Mouse (Mus musculus) G1E (cell line): Measurements from ENCODE around the gene Efnb2. TPM values are rescaled to one million over a fixed set of nuclear protein-coding genes. Genes with fewer than 3 reads are reported as not detected.

Source experiments
- ATAC-seq: 2 replicates; pipeline ENCODE4 v1.8.0; 2016; ENCODE audit warnings: mild to moderate bottlenecking; ENCODE audit not compliant: insufficient number of reproducible peaks, poor library complexity, low FRiP score, severe bottlenecking; ENCODE audit errors: extremely low read depth
- DNase-seq: peaks from one replicate; pipeline ENCODE4 v3.0.0; 2012; ENCODE audit warnings: low spot score
- H3K27me3 ChIP-seq: 2 replicates; pipeline ENCODE4 v1.6.1; 2012; ENCODE audit warnings: mild to moderate bottlenecking, low read length, inconsistent platforms; ENCODE audit not compliant: insufficient read depth
- H3K36me3 ChIP-seq: replicated peaks from 2 replicates; pipeline ENCODE3; 2012; ENCODE audit warnings: mild to moderate bottlenecking, inconsistent platforms
- H3K4me1 ChIP-seq: 2 replicates; pipeline ENCODE4 v1.6.1; 2012; ENCODE audit warnings: low read depth, low read length, inconsistent platforms, mixed read lengths; ENCODE audit not compliant: insufficient read depth
- H3K4me3 ChIP-seq: 2 replicates; pipeline ENCODE4 v1.5.1; 2012; ENCODE audit warnings: low read depth, mild to moderate bottlenecking, inconsistent platforms, low read length, moderate library complexity, mixed read lengths
- H3K9me3 ChIP-seq: replicated peaks from 2 replicates; pipeline ENCODE4 v1.6.1; 2012; ENCODE audit warnings: inconsistent platforms
- CTCF ChIP-seq: IDR thresholded peaks from 2 replicates; pipeline ENCODE4 v1.5.1; 2012; ENCODE audit warnings: low read depth, low read length, inconsistent platforms, mixed read lengths
- GATA1 ChIP-seq: IDR thresholded peaks from 2 replicates; pipeline ENCODE4 v1.6.1; 2012; ENCODE audit warnings: borderline replicate concordance, low read length, inconsistent platforms, mixed read lengths
- GATA2 ChIP-seq: IDR thresholded peaks from 2 replicates; pipeline ENCODE4 v1.6.1; 2012; ENCODE audit warnings: low read depth, low read length, inconsistent platforms, borderline replicate concordance
- POLR2AphosphoS5 ChIP-seq: IDR thresholded peaks from 2 replicates; pipeline ENCODE4 v1.6.1; 2012; ENCODE audit warnings: low read depth, low read length, inconsistent platforms; ENCODE audit not compliant: insufficient replicate concordance
- TAL1 ChIP-seq: conservative IDR thresholded peaks from 2 replicates; pipeline ENCODE4 v1.6.1; 2012; ENCODE audit warnings: low read depth, low read length, inconsistent platforms, mixed read lengths
- polyA plus RNA-seq: library from polyadenylated mRNA; stranded (reverse); fragments of >175 nt; gene quantifications from 2 replicates; pipeline ENCODE4 v1.2.3, GENCODE M21; 2012
- total RNA-seq, 2 experiments: library from RNA; stranded (forward) in 1 of 2; stranded (reverse) in 1 of 2; fragments of 200-1000 nt in 1 of 2; fragments of >200 nt in 1 of 2; fragmentation: Nextera tagmentation in 1 of 2; gene quantifications; 2 replicates each; pipeline ENCODE4 v1.2.3; 2014 to 2017

The Efnb2 gene
- total and polyA plus RNA-seq, 3 experiments = 0.02 to 0.44 (median 0.30) TPM

- Histone ChIP-seq H3K9me3 (no peaks in the 10 kb centered on the region), H3K36me3 (no peaks in the 10 kb centered on the region), H3K4me3 (no peak overlapping the region), H3K27me3 (peaks cover 33% of the 10 kb centered on the region), H3K4me1 (peaks cover 4% of the 10 kb centered on the region; the same call in 1 of the 2 replicates)
- DNase-seq (no peak), ATAC-seq (no peak)
- TF ChIP-seq TAL1 (no peak), GATA1 (no peak), GATA2 (no peak), POLR2AphosphoS5 (no peak), CTCF (no peak)
These were observed 11.5 kb downstream of the Efnb2 start for GRCm38 (mm10) chr8:8649536-8649935.

- Histone ChIP-seq H3K9me3 (no peaks in the 10 kb centered on the region), H3K27me3 (peaks cover 26% of the 10 kb centered on the region), H3K36me3 (no peaks in the 10 kb centered on the region), H3K4me3 (no peak overlapping the region), H3K4me1 (peaks cover 4% of the 10 kb centered on the region; the same call in 1 of the 2 replicates)
- DNase-seq (no peak), ATAC-seq (no peak)
- TF ChIP-seq POLR2AphosphoS5 (no peak), TAL1 (no peak), GATA2 (no peak), CTCF (no peak), GATA1 (no peak)
These were observed 12.4 kb downstream of the Efnb2 start for GRCm38 (mm10) chr8:8648686-8649085.

GRCm38 (mm10) chr8:8647824-8648223 lies 13.2 kb downstream of the Efnb2 start:
- no peak for TF ChIP-seq POLR2AphosphoS5
- no peak for TF ChIP-seq GATA2
- TF ChIP-seq TAL1 = no peak
- no peak for TF ChIP-seq CTCF
- no peak for TF ChIP-seq GATA1
- no peak overlapping the region for H3K4me3 ChIP-seq
- DNase-seq (no peak), ATAC-seq (no peak)
- peaks cover 4% of the 10 kb centered on the region; the same call in 1 of the 2 replicates for H3K4me1 ChIP-seq
- H3K9me3 ChIP-seq = no peaks in the 10 kb centered on the region
- peaks cover 25% of the 10 kb centered on the region for H3K27me3 ChIP-seq
- no peaks in the 10 kb centered on the region for H3K36me3 ChIP-seq

- Histone ChIP-seq H3K9me3 (no peaks in the 10 kb centered on the region), H3K27me3 (peaks cover 22% of the 10 kb centered on the region), H3K4me1 (peaks cover 4% of the 10 kb centered on the region; the same call in 1 of the 2 replicates), H3K36me3 (no peaks in the 10 kb centered on the region), H3K4me3 (no peak overlapping the region)
- DNase-seq (no peak), ATAC-seq (no peak)
- TF ChIP-seq GATA1 = no peak
- TF ChIP-seq CTCF = no peak
- TF ChIP-seq GATA2 = no peak
- no peak for TF ChIP-seq POLR2AphosphoS5
- no peak for TF ChIP-seq TAL1
These were observed 13.7 kb downstream of the Efnb2 start for GRCm38 (mm10) chr8:8647319-8647718.

GRCm38 (mm10) chr8:8644160-8644915 lies 16.7 kb downstream of the Efnb2 start:
- Histone ChIP-seq H3K4me3 (no peak overlapping the region), H3K36me3 (no peaks in the 10 kb centered on the region), H3K27me3 (peaks cover 17% of the 10 kb centered on the region), H3K4me1 (no peaks in the 10 kb centered on the region), H3K9me3 (no peaks in the 10 kb centered on the region)
- DNase-seq (no peak), ATAC-seq (no peak)
- TF ChIP-seq GATA1 = no peak
- TF ChIP-seq TAL1 = no peak
- no peak for TF ChIP-seq POLR2AphosphoS5
- no peak for TF ChIP-seq CTCF
- TF ChIP-seq GATA2 = no peak

- ATAC-seq (no peak), DNase-seq (no peak)
- TF ChIP-seq CTCF = no peak
- TF ChIP-seq GATA2 = no peak
- TF ChIP-seq POLR2AphosphoS5 = no peak
- no peak for TF ChIP-seq TAL1
- no peak for TF ChIP-seq GATA1
- Histone ChIP-seq H3K4me1 (no peaks in the 10 kb centered on the region), H3K27me3 (peaks cover 12% of the 10 kb centered on the region), H3K4me3 (no peak overlapping the region), H3K9me3 (no peaks in the 10 kb centered on the region), H3K36me3 (no peaks in the 10 kb centered on the region)
These were observed 20.8 kb downstream of the Efnb2 start for GRCm38 (mm10) chr8:8640264-8640588.
